Mouse (Mus musculus) cerebellum, adult 2 months (tissue): Measurements from ENCODE around the gene Egfl8. TPM values are rescaled to one million over a fixed set of nuclear protein-coding genes. Genes with fewer than 3 reads are reported as not detected.

Experiments used
- DNase-seq, 2 experiments: peaks; one replicate each; pipeline ENCODE4 v3.0.0; 2021
- H3K27ac ChIP-seq: fragments of 200-500 bp; 2 replicates; pipeline ENCODE4 v1.5.1; 2012; ENCODE audit warnings: low read length, control low read depth, inconsistent platforms; ENCODE audit not compliant: insufficient read depth
- H3K27me3 ChIP-seq: fragments of 200-500 bp; 2 replicates; pipeline ENCODE4 v1.6.1; 2012; ENCODE audit warnings: inconsistent platforms, mild to moderate bottlenecking, low read length, moderate library complexity; ENCODE audit not compliant: control insufficient read depth, insufficient read depth
- H3K4me1 ChIP-seq: fragments of 200-500 bp; 2 replicates; pipeline ENCODE4 v1.6.1; 2011; ENCODE audit warnings: low read length; ENCODE audit not compliant: control insufficient read depth, insufficient read depth
- H3K4me3 ChIP-seq: fragments of 200-500 bp; replicated peaks from 2 replicates; pipeline ENCODE3; 2011; ENCODE audit warnings: mild to moderate bottlenecking, low read depth, low read length, control low read depth; ENCODE audit not compliant: insufficient read depth
- CTCF ChIP-seq: fragments of 200-500 bp; IDR thresholded peaks from 2 replicates; pipeline ENCODE4 v1.5.1; 2011; ENCODE audit warnings: low read depth, mild to moderate bottlenecking, control low read depth, low read length, moderate library complexity, borderline replicate concordance; ENCODE audit not compliant: insufficient read depth
- POLR2A ChIP-seq: fragments of 200-500 bp; IDR thresholded peaks from 2 replicates; pipeline ENCODE4 v1.6.1; 2011; ENCODE audit warnings: low read length, control low read depth, borderline replicate concordance; ENCODE audit not compliant: insufficient read depth
- WGBS: fragments of 180-500 bp; shearing (Covaris S2); methylation state at CpG from one replicate; pipeline ENCODE4 v1.1.7; 2018; 5-methylcytosine and 5-hydroxymethylcytosine counted together
- polyA plus RNA-seq: library from polyadenylated mRNA; depleted of rRNA; stranded (reverse); fragments of >200 nt; gene quantifications from 2 replicates; pipeline ENCODE4 v1.2.3, GENCODE M21; 2012

Egfl8 gene
- polyA plus RNA-seq, 1 experiment: 7.4 TPM

GRCm38 (mm10) chr17:34659181-34659896 lies 43.6 kb upstream of the Egfl8 start:
- H3K4me1 ChIP-seq: peaks cover 6% of the 10 kb centered on the region; the same call in 1 of the 2 replicates
- H3K27ac ChIP-seq: no peak overlapping the region
- no peak overlapping the region for H3K4me3 ChIP-seq
- no peaks in the 10 kb centered on the region; the same call in 1 of the 2 replicates for H3K27me3 ChIP-seq
- WGBS: 56% methylated on average over 12 of the region's 12 CpGs
- DNase-seq: no peak
- TF ChIP-seq POLR2A (no peak), CTCF (no peak)

GRCm38 (mm10) chr17:34658591-34658990 lies 42.8 kb upstream of the Egfl8 start:
- no peaks in the 10 kb centered on the region; the same call in 1 of the 2 replicates for H3K27me3 ChIP-seq
- TF ChIP-seq POLR2A (no peak), CTCF (no peak)
- no peak for DNase-seq
- H3K27ac ChIP-seq: no peak overlapping the region
- 58% methylated on average over 3 of the region's 3 CpGs for WGBS
- H3K4me1 ChIP-seq: peaks cover 6% of the 10 kb centered on the region; the same call in 1 of the 2 replicates
- H3K4me3 ChIP-seq: no peak overlapping the region

GRCm38 (mm10) chr17:34658145-34658544 lies 42.4 kb upstream of the Egfl8 start:
- peaks cover 6% of the 10 kb centered on the region; the same call in 1 of the 2 replicates for H3K4me1 ChIP-seq
- 71% methylated on average over 2 of the region's 2 CpGs for WGBS
- DNase-seq: no peak

DNA sequence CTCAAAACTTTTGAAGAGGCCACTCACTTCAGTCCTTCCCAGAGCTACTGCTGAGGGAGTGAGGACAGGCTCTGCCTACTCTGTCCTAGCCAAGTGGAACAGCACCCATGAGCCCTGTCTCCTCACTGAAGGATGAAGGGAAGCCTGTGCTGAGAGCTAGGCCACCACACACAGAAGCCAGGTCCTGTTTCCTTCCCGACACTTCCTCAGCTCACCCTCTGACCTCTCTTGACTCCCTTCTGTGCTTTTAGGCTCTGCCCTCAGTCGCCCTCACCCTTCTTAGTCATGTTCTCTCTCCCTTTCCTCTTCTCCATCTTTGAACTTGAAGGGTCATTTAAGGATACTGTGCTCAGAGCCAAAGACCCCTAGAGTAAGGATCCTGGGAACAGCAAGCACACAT lies 41.5 kb upstream of the Egfl8 start:
- no peak for DNase-seq
- 47% methylated on average over 2 of the region's 2 CpGs for WGBS
- H3K27ac ChIP-seq: no peak overlapping the region
- H3K4me3 ChIP-seq: no peak overlapping the region
- no peaks in the 10 kb centered on the region; the same call in 1 of the 2 replicates for H3K27me3 ChIP-seq
- TF ChIP-seq CTCF: no peak
- TF ChIP-seq POLR2A: no peak
- H3K4me1 ChIP-seq: peaks cover 6% of the 10 kb centered on the region; the same call in 1 of the 2 replicates

More at GRCm38 (mm10) chr17:34658145-34658544, 42.4 kb upstream of the Egfl8 start:
- Histone ChIP-seq H3K4me3 (no peak overlapping the region), H3K27me3 (no peaks in the 10 kb centered on the region; the same call in 1 of the 2 replicates), H3K27ac (no peak overlapping the region)
- TF ChIP-seq CTCF (no peak), POLR2A (no peak)

- WGBS: 27% methylated on average over 8 of the region's 8 CpGs
- no peak for DNase-seq
- H3K27me3 ChIP-seq: no peaks in the 10 kb centered on the region; the same call in 1 of the 2 replicates
- H3K4me1 ChIP-seq: peaks cover 6% of the 10 kb centered on the region; the same call in 1 of the 2 replicates
- no peak overlapping the region for H3K4me3 ChIP-seq
- no peak for TF ChIP-seq CTCF
- TF ChIP-seq POLR2A: no peak
- no peak overlapping the region for H3K27ac ChIP-seq
Observed at GRCm38 (mm10) chr17:34656666-34657065, 40.9 kb upstream of the Egfl8 start.

DNA sequence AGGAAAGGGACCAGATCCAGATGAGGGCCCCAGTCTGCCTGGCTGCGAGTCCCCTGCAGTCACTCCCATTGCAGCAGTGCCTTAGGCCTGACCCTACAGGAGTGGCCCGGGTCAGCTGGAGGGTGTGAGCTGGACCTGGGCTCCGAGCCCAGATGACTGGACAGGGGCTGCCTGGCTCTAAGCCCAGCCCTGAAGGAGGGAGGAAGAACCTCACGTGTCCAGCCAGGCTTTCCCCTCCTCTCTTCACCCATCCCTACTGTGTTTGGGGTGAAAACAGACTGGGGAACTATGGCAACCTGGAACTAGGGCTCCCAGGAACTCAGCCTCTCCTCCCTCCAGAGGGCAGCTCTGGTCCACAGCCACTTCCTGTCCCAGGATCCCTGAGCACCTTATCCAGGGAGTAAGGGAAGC lies 39.8 kb upstream of the Egfl8 start:
- DNase-seq: peak; percentile 34 to 56
- 14% methylated on average over 4 of the region's 4 CpGs for WGBS
- Histone ChIP-seq H3K4me3 (no peak overlapping the region), H3K4me1 (peaks cover 6% of the 10 kb centered on the region; the same call in 1 of the 2 replicates), H3K27me3 (no peaks in the 10 kb centered on the region), H3K27ac (no peak overlapping the region)
- no peak; the same call in 1 of the 2 replicates for TF ChIP-seq CTCF
- TF ChIP-seq POLR2A: no peak

GRCm38 (mm10) chr17:34655160-34655559 lies 39.4 kb upstream of the Egfl8 start:
- no peak for DNase-seq

GRCm38 (mm10) chr17:34654392-34654791 lies 38.6 kb upstream of the Egfl8 start:
- TF ChIP-seq POLR2A: no peak
- no peak for TF ChIP-seq CTCF
- Histone ChIP-seq H3K27ac (no peak overlapping the region), H3K27me3 (no peaks in the 10 kb centered on the region), H3K4me3 (no peak overlapping the region), H3K4me1 (peaks cover 6% of the 10 kb centered on the region; the same call in 1 of the 2 replicates)
- peak; percentile 24 to 33 for DNase-seq
- WGBS: 86% methylated on average over 13 of the region's 13 CpGs

More at GRCm38 (mm10) chr17:34655160-34655559, 39.4 kb upstream of the Egfl8 start:
- 71% methylated on average over 7 of the region's 7 CpGs for WGBS
- Histone ChIP-seq H3K4me3 (no peak overlapping the region), H3K27ac (no peak overlapping the region), H3K4me1 (peaks cover 6% of the 10 kb centered on the region; the same call in 1 of the 2 replicates), H3K27me3 (no peaks in the 10 kb centered on the region)
- TF ChIP-seq POLR2A: no peak
- no peak for TF ChIP-seq CTCF
